Mouse (Mus musculus): ENCODE results near the gene Aldh5a1.
"Not testable (repeated sequence)": the region's sequence is repeated elsewhere in the genome, so short reads cannot be mapped to it uniquely, and the experiment has no call there.

The Aldh5a1 gene

DNA sequence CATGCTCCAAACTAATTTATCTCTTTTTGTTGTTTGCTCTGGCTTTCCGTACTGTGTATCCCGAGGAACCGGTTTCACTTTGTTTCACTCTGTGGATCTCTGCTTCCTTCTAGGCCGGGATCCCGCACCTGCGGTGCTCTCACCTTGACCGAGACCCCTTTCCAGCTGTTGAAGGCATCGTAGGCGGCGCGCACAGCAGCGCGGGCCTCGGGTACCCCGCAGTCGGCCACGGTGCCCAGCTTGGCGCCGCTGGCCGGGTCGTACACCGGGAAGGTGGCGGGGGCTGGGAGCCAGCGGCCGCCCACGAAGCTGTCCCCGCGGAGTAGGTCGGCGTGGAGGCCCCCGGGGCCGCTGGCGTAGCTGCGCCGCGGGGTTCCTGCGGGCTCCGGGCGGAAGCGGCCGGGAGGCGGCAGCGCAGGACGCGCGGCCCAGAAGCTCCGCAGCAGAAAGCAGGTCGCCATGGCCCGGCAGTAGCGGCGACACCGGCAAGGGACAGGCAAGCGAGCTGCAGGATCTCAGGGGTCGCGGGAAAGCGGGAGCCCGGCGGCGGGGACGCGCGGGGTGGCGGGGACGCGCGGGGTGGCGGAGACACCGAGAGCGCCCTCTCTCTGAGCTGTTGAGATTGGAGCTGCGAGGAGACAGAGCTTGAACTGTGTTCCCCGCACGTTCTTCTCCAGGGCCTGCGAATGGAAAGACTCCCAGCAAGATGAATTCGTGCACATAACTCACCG lies at the start of gene Aldh5a1:
Gene Aldh5a1, minus strand, starts transcription at position 554 of the 731 bp plus-strand sequence.
- DNase-seq = peak; percentile 77

DNA sequence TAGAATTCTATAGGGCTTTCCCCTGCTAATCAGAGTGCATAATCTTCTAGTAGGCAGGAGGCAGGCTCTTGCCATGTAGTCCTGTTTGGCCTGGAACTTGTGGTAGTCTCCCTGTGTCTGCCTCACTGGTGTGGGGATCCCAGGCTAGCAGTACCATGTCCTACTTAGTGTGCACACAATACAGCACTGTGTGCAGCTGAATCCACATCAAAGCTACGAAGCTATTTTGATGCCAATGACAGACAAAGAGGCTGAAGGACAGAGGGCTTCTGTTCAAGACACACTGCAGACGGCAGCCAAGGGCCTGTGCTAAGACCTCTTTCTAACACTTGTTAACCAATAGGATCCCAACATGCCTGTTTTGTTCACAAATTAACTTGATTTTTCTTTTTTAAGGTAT lies 48.0 kb upstream of the Aldh5a1 start:
- DNase-seq = no peak

DNA sequence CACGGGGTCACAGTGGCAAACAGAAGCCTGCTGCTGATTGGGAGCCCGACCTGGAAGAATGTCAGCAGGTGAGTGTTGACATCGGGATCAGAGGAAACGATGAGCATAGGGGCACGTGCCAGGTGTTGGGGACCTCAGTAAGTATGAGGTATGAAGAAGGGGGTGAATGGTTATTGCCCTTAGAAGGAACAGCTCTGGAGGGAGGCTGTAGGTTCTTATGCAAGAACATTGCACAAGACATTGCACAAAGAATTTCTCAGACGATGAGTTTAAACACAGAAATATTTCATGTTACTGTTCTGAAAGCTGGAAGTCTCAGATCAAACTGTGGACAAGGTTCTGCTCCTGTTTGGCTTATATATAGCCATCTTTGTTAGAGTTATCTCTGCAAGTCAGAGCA lies 43.6 kb upstream of the Aldh5a1 start:
- peak; percentile 28 for DNase-seq

DNA sequence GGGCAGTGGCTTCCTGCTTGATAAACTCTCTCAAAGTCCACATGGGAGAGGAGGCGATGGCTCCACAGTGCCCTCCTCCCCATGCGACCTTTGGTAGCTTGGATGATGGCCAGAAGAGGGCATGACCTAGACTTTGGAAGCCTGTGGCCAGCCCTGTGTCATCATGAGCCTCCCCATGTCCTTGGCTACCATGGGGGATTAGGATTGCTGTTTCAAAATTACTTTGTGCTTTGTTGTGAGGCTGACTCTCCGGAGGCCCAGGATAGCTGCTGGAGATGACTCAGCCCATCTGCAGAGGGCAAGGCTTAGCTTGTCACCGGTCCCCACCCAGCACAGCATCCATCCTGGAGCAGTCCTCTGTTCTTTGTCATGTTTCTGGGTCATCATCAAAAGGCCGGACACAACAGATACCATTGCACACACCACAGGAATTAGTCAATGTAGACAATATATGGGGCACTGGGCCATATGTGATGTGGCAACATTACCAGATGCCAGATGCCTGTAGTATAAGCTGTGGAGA lies 40.4 kb upstream of the Aldh5a1 start:
- no peak for DNase-seq

DNA sequence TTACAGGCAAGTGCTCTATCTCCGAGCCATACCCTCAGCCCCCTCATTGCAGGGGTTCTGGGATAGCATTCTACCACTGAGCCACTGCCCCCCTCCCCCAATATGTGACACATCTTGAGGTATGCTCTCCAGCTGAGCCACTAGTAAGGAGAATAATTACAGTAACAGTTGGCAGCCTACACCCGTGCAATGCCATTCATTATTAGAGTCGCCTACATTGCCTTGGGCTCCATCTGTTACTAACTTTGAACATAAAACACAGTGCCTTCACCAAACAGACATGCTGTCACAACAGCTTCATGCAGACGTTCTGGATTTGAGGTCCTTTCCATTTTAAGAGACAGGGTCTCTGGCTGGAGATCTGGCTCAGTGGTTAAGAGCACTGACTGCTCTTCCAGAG lies 38.9 kb upstream of the Aldh5a1 start:
- no peak for DNase-seq

DNA sequence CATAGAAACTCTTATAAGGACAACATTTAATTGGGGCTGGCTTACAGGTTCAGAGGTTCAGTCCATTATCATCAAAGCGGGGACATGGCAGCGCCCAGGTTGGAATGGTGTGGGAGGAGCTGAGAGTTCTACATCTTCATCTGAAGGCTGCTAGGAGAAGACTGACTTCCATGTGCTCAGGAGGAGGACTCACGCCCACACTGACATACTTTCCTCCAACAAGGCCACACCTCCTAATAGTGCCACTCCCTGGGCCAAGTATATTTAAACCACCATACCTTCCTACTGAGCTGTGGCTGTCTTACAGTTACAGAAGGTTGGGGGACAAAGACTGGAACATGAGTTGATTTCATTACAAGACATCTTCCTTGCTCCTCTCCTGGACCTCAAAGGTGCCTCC lies 34.3 kb upstream of the Aldh5a1 start:
- DNase-seq = not testable (repeated sequence)

DNA sequence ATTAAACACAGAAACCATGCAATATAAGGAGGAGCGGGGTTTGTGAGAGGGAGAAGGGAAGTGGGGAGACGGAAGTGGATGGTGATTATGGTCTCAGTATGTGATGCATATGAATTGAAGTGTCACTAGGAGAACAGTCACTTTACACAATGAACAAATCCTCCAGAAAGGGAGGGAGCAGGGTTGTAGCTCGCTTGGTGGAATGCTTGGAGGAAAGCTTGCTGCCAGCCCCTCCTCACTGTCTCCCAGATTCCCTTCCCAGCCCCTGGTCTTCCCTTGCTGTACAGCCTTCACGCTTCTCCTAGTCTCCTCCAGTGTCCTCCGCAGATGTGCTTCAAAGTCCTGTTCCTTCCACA lies 28.4 kb upstream of the Aldh5a1 start:
- no peak for DNase-seq

DNA sequence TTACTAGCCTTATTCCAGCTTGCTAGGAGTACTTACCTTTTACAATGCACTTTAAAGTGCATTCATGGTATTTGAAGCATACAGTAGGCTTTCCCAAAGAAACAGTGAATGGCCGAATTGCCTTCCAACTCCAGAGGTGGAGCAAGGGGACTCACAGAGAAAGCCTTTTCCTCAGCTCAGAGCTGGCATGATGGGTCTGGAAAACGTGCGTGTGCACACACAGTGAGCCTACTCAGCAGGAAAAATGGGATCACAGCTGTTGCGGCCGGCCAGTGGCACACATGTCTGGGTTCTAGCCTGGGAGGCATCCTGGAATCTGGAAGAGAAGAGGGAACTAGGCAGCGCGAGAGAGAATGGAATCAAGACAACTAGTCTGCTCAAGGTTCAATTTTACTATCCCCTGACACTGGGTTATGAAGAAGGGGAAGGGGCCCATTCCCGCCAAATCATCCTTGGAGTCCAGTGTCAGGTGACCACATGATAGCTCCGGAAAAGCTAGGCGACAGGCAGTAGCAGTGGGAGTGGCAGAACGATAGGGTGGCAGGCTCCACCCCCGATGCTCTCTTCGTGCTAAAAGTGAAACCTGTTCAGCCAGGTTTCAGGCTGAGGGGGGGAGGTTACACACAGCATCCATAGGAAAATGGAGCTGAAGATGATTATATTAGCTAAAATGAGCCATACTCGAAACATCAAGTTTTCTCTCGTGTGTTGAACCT lies 27.8 kb upstream of the Aldh5a1 start:
- peak; percentile 30 for DNase-seq

DNA sequence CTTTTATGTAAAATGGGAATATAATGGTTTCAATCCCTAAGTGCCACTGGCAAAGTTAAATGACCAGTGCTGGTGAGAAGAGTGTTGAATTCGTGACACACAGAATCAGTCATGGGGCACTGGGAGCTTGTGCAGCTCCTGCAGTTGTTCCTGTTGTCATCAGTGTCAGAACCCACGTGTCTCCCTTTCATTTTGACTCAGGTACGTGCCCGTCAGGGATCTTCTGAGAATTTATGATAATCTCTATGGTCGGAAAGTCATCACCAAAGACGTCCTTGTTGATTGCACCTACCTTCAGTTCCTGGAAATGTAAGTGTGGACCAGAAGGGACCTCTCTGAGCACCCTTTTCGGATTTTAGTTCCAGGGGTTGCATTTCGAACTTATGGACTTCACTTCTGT lies 24.7 kb upstream of the Aldh5a1 start:
- no peak for DNase-seq

DNA sequence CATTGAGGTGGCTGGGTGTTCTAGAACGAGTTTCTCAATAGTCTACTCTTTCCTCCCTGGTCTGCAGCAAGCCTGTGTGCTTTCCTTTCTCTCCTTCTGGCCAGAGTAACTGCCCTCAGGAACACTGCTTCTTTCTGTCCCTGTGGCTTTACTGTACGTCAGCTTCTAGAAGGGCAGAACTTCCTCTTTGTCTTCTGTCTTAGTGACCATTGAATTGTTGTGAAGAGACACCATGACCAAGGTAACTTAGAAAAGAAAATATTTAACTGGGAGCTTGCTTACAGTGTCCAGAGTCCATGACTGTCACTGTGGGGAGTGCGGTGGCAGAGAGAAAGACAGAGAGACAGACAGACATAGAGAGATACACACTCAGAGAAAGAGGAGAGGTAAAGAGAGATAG lies 22.6 kb upstream of the Aldh5a1 start:
- DNase-seq = no peak

DNA sequence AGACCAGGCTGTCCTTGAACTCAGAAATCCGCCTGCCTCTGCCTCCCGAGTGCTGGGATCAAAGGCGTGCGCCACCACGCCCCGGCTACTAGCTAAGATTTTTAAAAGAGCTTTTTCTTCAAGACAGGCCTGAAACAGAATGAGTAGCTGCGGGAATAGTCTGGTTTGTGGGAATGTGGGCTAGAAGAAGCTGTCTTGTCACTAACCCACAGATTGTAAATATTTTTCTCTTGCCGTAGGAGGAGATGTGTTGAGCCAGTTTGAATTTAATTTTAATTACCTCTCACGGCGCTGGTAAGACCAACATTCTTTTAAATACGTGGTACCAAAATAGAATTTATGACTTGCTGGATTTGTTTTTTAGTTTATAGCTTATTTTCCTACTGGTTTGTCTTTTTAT lies 21.2 kb upstream of the Aldh5a1 start:
- no peak for DNase-seq

DNA sequence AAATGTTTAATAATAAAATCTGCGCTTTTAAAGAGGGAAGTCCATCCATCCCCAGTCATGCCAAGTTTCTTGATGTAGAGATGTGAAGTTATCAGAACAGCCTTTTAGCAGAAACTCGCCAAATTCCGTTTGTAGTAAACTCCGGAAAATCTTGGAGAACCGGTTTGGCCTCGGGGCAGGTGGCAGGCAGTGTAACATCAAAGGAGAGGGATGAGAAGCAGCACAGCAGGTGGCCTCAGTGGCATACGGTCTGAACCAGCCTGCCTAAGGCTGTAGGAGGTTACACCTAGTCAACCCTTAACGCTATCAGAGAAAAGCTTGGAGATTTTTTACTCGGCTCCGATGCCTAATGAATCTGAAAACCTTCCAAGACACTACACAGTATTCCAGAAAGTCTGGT lies 18.0 kb upstream of the Aldh5a1 start:
- DNase-seq = no peak

DNA sequence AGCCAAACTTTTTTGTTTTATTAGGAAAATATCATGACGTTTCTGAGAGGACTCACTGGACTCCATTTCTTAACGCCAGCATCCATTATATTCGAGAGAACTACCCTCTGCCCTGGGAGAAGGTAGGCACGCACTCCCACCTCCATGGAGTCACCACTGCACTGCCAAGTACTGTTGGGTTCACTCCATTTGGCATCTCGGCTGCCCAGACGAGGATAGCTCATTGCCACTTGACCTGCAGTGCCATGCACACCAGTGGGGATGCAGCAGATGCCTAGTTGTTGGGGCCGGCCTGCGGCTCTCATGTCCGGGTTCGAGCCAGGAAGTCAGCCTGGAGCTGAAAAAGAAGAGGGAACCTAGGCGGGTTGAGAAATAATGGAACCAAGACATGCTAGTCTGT lies 17.6 kb upstream of the Aldh5a1 start:
- DNase-seq = no peak

DNA sequence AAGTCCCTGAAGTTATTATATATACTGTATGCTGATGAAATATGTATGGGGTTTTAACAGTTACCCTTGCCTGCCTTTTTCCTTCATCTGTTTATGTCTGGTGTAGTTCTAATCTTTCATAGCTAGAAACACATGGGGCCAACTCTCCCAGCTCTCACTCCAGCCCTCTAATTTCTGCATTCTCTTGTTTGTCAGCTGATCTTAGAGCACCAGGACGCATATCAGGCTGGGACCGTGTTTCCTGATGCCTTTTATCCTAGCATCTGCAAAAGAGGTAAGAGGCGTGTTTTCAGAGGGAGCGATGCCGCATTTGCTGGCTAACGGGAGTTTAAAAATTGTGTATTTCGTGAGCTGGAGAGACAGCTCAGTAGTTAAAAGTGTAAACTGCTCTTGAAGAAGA lies 15.2 kb upstream of the Aldh5a1 start:
- DNase-seq = no peak

DNA sequence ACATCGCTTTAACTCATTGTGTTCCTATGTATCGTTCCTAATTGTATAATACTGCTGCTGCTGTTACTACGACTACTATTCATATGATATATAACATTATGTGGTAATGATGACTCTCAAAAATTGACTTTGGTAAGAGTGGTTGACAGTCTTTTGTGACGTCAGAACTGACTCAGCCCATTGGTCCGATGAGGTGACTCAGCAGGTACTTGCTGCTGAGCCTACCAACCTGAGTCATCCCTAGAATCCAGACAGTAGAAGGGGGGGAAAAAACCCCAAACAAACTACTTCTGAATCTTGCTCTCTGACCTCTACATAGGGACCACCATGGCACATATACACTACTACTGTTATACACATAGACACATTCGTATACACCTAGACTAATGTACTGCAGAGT lies 11.4 kb upstream of the Aldh5a1 start:
- no peak for DNase-seq

DNA sequence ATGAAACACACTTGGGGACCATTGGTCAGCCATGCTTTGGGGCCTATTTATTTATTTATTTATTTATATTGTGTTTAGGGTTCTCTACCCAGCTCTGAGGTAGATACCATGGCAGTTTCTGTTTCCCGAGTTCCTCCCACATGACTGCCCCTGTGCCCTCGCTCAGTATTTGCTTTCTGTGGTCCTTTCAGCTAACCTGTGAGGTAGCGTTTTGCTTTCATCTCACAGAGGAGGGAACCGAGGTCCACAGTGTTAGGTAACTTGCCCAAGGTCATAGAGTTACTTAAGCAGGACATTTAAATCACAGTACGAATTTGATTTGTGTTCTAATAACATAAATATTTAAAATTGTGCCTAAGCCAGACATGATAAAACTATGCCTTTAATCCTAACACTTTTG lies 9.7 kb upstream of the Aldh5a1 start:
- DNase-seq = no peak

DNA sequence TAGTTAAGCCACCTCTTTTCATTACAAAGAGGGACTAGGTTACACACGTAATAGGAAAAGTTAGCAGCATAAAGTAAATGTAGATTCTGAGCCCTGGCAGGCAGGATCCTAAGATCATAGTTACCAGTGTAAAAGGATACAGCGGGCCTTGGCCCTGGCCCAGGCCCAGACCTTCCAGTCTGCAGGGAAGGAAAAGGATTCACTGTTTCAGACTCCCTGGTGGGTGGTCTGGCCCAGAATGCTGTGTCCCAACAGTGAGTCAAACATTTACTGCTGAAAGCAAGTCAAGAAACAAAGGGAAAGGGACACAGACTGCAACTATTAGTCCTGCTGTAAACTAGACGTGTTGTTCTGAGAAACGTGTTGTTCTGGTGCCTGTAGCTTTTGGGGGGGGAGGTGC lies 8.1 kb upstream of the Aldh5a1 start:
- DNase-seq = no peak

DNA sequence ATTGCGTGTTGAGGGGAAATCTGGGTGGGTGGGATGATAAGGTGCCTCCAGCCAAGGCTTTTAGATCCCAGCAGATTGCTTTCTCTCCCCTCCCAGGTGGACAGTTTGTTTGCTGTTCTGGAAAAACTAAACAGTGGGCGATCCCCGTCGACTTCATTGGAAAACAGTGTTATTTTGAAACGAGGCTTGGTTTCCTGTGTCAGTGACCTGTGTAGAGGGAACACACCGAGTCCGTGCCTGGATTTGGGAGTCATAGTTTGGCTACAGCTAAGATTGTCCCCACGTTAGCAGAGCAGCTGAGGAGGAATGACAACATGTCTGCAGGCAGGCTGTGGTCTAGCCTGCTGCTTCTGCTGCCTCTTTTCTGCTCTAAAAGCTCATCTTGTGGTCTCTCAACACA lies 5.8 kb upstream of the Aldh5a1 start:
- no peak for DNase-seq

DNA sequence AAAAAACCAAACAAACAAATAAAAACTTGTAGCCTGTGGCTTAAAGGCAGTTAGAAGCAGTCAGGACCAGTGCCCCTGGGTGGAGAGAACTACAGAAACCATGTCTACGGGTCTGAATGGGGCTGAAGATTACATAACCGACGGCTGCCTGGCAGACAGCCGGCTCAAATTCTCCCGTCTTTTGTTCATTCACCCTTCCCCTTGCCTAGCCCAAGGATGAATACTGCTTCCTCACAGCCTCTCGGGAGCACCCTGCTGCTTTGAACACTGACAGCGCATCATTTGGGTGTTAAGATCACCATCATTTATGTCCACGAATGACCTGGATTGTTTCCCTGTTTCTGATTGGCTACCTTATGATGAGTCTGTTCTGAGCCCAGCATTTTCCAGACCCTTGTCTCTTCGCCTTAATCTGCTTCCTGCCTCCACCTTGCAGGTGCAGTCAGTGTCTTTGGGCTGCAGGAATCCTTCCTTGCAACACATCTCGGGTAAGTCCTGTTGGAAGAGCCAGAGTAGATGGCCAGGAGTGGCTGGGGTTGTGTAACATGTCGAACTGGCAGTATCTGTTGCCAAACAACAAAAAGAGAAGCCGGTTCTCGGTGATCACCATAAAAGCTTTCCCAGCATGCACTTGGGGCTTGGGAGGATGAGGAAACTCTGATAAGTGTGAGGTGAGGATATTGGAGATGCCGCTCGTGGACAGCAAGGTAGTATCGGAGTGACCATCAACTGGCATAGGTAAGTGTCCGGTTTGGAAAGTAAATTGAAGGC lies 5.2 kb upstream of the Aldh5a1 start, which contains the start of gene Gpld1:
Gene Gpld1, plus strand, starts transcription at position 641 of the 771 bp plus-strand sequence.
- no peak for DNase-seq

DNA sequence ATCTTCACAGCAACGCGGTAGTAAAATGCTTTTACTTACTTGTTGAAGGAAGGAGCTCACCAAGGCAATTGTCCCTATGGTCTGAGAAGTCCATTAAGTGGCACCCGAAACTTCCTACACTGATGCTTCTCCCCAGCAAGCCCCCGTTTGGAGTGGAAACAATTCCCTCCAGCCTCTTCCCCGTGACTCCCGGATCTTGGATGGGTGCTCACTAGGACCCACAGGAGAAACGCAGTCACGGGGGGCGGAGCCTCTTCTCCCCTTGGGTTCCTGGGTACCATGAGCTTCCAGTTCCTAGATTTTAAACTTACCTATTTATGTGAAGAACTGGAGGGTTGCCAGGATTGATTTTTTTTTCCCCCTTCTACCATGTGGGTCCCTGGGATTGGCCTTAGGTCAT lies 2.0 kb upstream of the Aldh5a1 start:
- DNase-seq = no peak

DNA sequence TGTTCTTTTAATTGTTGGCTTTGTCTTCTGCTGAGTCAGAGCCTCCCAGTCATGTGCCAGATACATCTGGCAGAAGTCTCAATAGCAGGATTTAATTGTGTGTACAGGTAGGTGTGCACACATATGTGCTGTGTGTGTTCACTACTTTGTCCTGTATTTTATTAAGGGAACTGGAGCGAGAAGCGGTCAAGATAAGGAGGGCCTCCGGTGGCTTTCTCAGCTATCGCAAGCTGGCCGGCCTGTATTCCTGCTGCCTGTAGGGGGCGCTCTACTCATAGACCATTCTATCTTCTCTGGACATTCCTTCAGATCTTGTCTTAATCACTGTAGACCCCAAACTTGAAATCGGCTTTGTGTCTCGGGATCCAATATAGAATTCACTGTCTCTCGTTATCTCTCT lies 1.2 kb upstream of the Aldh5a1 start:
- peak; percentile 90 for DNase-seq

DNA sequence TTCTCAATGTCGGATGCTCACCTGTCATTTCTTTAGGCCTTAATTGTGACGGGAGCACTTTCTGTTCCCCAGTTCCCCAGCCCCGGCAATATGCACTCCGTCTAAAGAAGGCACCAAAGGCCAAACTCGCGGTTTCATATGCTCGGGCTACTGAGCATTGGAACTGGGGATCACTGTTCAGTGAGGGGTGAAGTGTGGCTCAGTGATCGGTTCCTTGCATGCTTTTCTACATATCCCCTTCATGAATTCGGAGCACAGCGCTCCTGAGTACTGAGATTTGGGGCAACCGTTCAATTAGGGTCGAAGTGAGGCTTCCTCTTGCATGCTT lies 342 bp upstream of the Aldh5a1 start:
- DNase-seq = no peak

DNA sequence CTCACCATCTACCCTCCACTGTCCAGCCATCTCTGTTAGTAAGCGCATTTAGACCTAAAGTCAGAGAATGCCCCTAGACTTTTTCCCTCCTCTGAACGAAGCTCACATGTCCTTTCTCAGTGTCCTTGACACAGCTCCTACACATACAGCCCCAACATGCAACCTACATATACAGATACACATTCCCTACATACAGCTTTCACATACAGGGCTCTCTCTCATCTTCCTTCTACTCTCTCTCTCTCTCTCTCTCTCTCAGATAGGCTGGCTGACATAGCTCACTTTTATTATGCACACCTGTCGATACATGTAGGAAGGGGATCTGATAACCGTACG lies 721 bp downstream of the Aldh5a1 start:
- DNase-seq = no peak

DNA sequence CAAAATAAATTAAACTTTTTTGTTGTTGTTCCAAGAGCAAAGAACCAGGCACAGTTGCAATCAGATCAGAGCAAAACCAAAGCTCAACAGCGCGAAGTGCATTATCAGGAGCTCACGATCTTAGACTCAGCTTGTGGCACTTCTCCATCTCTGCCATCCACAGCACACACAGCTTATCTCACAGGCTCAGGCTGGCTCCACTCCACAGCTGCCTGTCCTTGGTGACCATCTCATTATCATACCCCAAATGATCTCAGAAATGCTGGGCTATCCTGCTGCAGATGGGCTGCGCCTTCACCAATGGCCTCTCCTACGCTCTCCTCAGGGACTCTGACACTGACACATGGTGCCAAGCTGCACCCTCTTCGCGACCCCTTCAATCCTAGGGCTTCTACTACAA lies 4.3 kb downstream of the Aldh5a1 start:
- no peak for DNase-seq

Data from lung, postnatal 36 days (tissue).